Mouse (Mus musculus) megakaryocyte, embryonic 14.5 days (primary cell): ENCODE measurements around the gene Fam83g. TPM values are rescaled to one million over a fixed set of nuclear protein-coding genes. Genes with fewer than 3 reads are reported as not detected.

Experiments
- H3K27me3 ChIP-seq: replicated peaks from 2 replicates; pipeline ENCODE3; 2012; ENCODE audit warnings: inconsistent platforms
- H3K36me3 ChIP-seq: replicated peaks from 2 replicates; pipeline ENCODE3; 2012; ENCODE audit warnings: low read length, inconsistent platforms, mixed read lengths
- H3K4me1 ChIP-seq: 2 replicates; pipeline ENCODE4 v1.6.1; 2012; ENCODE audit warnings: inconsistent platforms
- H3K4me3 ChIP-seq: replicated peaks from 2 replicates; pipeline ENCODE3; 2012; ENCODE audit warnings: moderate library complexity, mild to moderate bottlenecking, inconsistent platforms
- H3K9me3 ChIP-seq: 2 replicates; pipeline ENCODE4 v1.6.1; 2012; ENCODE audit warnings: inconsistent platforms
- FLI1 ChIP-seq: IDR thresholded peaks from 2 replicates; pipeline ENCODE4 v1.6.1; 2012; ENCODE audit warnings: low read length, inconsistent platforms, mixed read lengths
- GATA1 ChIP-seq: IDR thresholded peaks from 3 replicates; pipeline ENCODE4 v1.6.1; 2012; ENCODE audit warnings: mixed read lengths, low read length, inconsistent platforms, borderline replicate concordance
- polyA plus RNA-seq: library from polyadenylated mRNA; stranded (reverse); fragments of >175 nt; gene quantifications from 2 replicates; pipeline ENCODE4 v1.2.3, GENCODE M21; 2012; ENCODE audit warnings: low replicate concordance; ENCODE audit not compliant: insufficient read depth

Gene Fam83g
- polyA plus RNA-seq, 1 experiment: 5.9 TPM

GRCm38 (mm10) chr11:61737290-61737689 is 53.4 kb downstream of the Fam83g start:
- no peaks in the 10 kb centered on the region for H3K9me3 ChIP-seq
- peaks cover 6% of the 10 kb centered on the region; the same call in 1 of the 2 replicates for H3K4me1 ChIP-seq
- no peak overlapping the region for H3K4me3 ChIP-seq
- no peaks in the 10 kb centered on the region for H3K27me3 ChIP-seq
- no peak for TF ChIP-seq FLI1
- no peak for TF ChIP-seq GATA1
- peaks cover 91% of the 10 kb centered on the region for H3K36me3 ChIP-seq

GRCm38 (mm10) chr11:61740500-61740899 is 56.6 kb downstream of the Fam83g start:
- Histone ChIP-seq H3K4me3 (no peak overlapping the region), H3K36me3 (peaks cover 90% of the 10 kb centered on the region), H3K27me3 (no peaks in the 10 kb centered on the region), H3K4me1 (peaks cover 5% of the 10 kb centered on the region), H3K9me3 (no peaks in the 10 kb centered on the region)
- TF ChIP-seq FLI1: no peak
- TF ChIP-seq GATA1: no peak

GRCm38 (mm10) chr11:61743768-61744167 is 59.9 kb downstream of the Fam83g start:
- Histone ChIP-seq H3K9me3 (no peaks in the 10 kb centered on the region), H3K27me3 (no peaks in the 10 kb centered on the region), H3K36me3 (peaks cover 89% of the 10 kb centered on the region), H3K4me1 (peaks cover 5% of the 10 kb centered on the region), H3K4me3 (no peak overlapping the region)
- no peak for TF ChIP-seq FLI1
- TF ChIP-seq GATA1: no peak

- Histone ChIP-seq H3K4me1 (peaks cover 5% of the 10 kb centered on the region), H3K36me3 (peaks cover 87% of the 10 kb centered on the region), H3K4me3 (no peak overlapping the region), H3K27me3 (no peaks in the 10 kb centered on the region), H3K9me3 (no peaks in the 10 kb centered on the region)
- TF ChIP-seq FLI1: no peak
- TF ChIP-seq GATA1: no peak
Measured at GRCm38 (mm10) chr11:61744460-61744859, 60.6 kb downstream of the Fam83g start.

GRCm38 (mm10) chr11:61745781-61746180 is 61.9 kb downstream of the Fam83g start:
- TF ChIP-seq GATA1: no peak
- TF ChIP-seq FLI1: no peak
- Histone ChIP-seq H3K4me3 (no peak overlapping the region), H3K36me3 (peaks cover 89% of the 10 kb centered on the region), H3K9me3 (no peaks in the 10 kb centered on the region), H3K27me3 (no peaks in the 10 kb centered on the region), H3K4me1 (peaks cover 5% of the 10 kb centered on the region)

GRCm38 (mm10) chr11:61747161-61747560 is 63.3 kb downstream of the Fam83g start:
- peaks cover 5% of the 10 kb centered on the region for H3K4me1 ChIP-seq
- H3K4me3 ChIP-seq: no peak overlapping the region
- TF ChIP-seq FLI1: no peak
- TF ChIP-seq GATA1: no peak
- peaks cover 90% of the 10 kb centered on the region for H3K36me3 ChIP-seq
- no peaks in the 10 kb centered on the region for H3K27me3 ChIP-seq
- no peaks in the 10 kb centered on the region for H3K9me3 ChIP-seq

- H3K9me3 ChIP-seq: no peaks in the 10 kb centered on the region
- peaks cover 88% of the 10 kb centered on the region for H3K36me3 ChIP-seq
- H3K4me3 ChIP-seq: no peak overlapping the region
- peaks cover 7% of the 10 kb centered on the region for H3K4me1 ChIP-seq
- no peaks in the 10 kb centered on the region for H3K27me3 ChIP-seq
- TF ChIP-seq FLI1 (no peak), GATA1 (no peak)
Measured at GRCm38 (mm10) chr11:61751612-61752011, 67.7 kb downstream of the Fam83g start.

GRCm38 (mm10) chr11:61757151-61757550 is 73.3 kb downstream of the Fam83g start:
- H3K27me3 ChIP-seq: no peaks in the 10 kb centered on the region
- peaks cover 51% of the 10 kb centered on the region for H3K4me1 ChIP-seq
- H3K9me3 ChIP-seq: no peaks in the 10 kb centered on the region
- no peak for TF ChIP-seq FLI1
- no peak for TF ChIP-seq GATA1
- no peak overlapping the region for H3K4me3 ChIP-seq
- peaks cover 56% of the 10 kb centered on the region for H3K36me3 ChIP-seq

Other genes starting within 250 kb of the Fam83g start
- not detected in 2 replicates for gene Rnf112, start 230.0 kb upstream of the Fam83g start, polyA plus RNA-seq
- gene Mfap4, start 198.7 kb upstream of the Fam83g start, polyA plus RNA-seq: not detected in 2 replicates
- gene Mapk7, start 189.7 kb upstream of the Fam83g start, polyA plus RNA-seq: 20.6 and 21.5 TPM in 2 replicates
- gene B9d1, start 178.9 kb upstream of the Fam83g start, polyA plus RNA-seq: 4.7 TPM in 1 of 2 replicates, not detected in the other
- gene Epn2, start 104.4 kb upstream of the Fam83g start, polyA plus RNA-seq: 0.31 TPM in 1 of 2 replicates, not detected in the other
- gene Grap, start 30.8 kb upstream of the Fam83g start, polyA plus RNA-seq: 5.2 and 14.2 TPM in 2 replicates
- 0.12 TPM in 1 of 2 replicates, not detected in the other for gene Slc5a10, start 36.7 kb downstream of the Fam83g start, polyA plus RNA-seq
- 8.9 TPM in 1 of 2 replicates, not detected in the other for gene Prpsap2, start 78.0 kb downstream of the Fam83g start, polyA plus RNA-seq
- 3.9 and 4.2 TPM in 2 replicates for gene Ulk2, start 171.0 kb downstream of the Fam83g start, polyA plus RNA-seq
- gene Akap10, start 246.2 kb downstream of the Fam83g start, polyA plus RNA-seq: 6.6 TPM in 1 of 2 replicates, not detected in the other